Mouse (Mus musculus) common myeloid progenitor, adult 5-6 weeks (primary cell): ENCODE measurements around the gene Flywch2. TPM values are rescaled to one million over a fixed set of nuclear protein-coding genes. Genes with fewer than 3 reads are reported as not detected.
"Not testable (repeated sequence)": the region's sequence is repeated elsewhere in the genome, so short reads cannot be mapped to it uniquely, and the experiment has no call there.

Experiments used
- ATAC-seq: replicated peaks from 2 replicates; pipeline ENCODE4 v1.8.0; 2016; ENCODE audit warnings: low read depth, mild to moderate bottlenecking, moderate TSS enrichment, inconsistent platforms; ENCODE audit not compliant: poor library complexity, severe bottlenecking
- total RNA-seq: library from RNA; stranded (forward); fragments of 200-1000, 187-1606 nt; gene quantifications from 2 replicates; pipeline ENCODE4 v1.2.3, GENCODE M21; 2017

Gene Flywch2
- total RNA-seq, 1 experiment from 2014 or later, result 0.46 TPM

- ATAC-seq, result no peak
These were observed 9.4 kb upstream of the Flywch2 start for GRCm38 (mm10) chr17:23795323-23795722.

- ATAC-seq, result peak; percentile 3; the same call in 1 of the 2 replicates
These were observed 5.1 kb upstream of the Flywch2 start for GRCm38 (mm10) chr17:23791079-23791357.

GRCm38 (mm10) chr17:23790269-23791078 lies 4.6 kb upstream of the Flywch2 start, which contains the start of gene Srrm2:
TSS of gene Srrm2 (plus strand) at chr17:23790532.
- ATAC-seq, result peak; percentile 72

GRCm38 (mm10) chr17:23789749-23790268 lies 3.9 kb upstream of the Flywch2 start:
- no peak for ATAC-seq

GRCm38 (mm10) chr17:23788973-23789372 lies 3.1 kb upstream of the Flywch2 start:
- no peak for ATAC-seq

- no peak for ATAC-seq
These were observed 640 bp upstream of the Flywch2 start for GRCm38 (mm10) chr17:23786510-23786931.

GRCm38 (mm10) chr17:23783352-23783751 lies 2.5 kb downstream of the Flywch2 start:
- ATAC-seq, result no peak

- no peak for ATAC-seq
These were observed 7.4 kb downstream of the Flywch2 start for GRCm38 (mm10) chr17:23778447-23778846.

GRCm38 (mm10) chr17:23777141-23777540 lies 8.7 kb downstream of the Flywch2 start:
- no peak for ATAC-seq

GRCm38 (mm10) chr17:23776216-23776615 lies 9.7 kb downstream of the Flywch2 start:
- ATAC-seq, result no peak

GRCm38 (mm10) chr17:23774090-23774489 lies 11.8 kb downstream of the Flywch2 start:
- peak; percentile 76 for ATAC-seq

GRCm38 (mm10) chr17:23773676-23774075 lies 12.2 kb downstream of the Flywch2 start:
- ATAC-seq, result no peak

- ATAC-seq, result not testable (repeated sequence)
These were observed 13.7 kb downstream of the Flywch2 start for GRCm38 (mm10) chr17:23772219-23772556.

- peak; percentile 97 for ATAC-seq
These were observed 14.3 kb downstream of the Flywch2 start, which contains the start of gene Flywch1 for GRCm38 (mm10) chr17:23771284-23772218. TSS of gene Flywch1 (minus strand) at chr17:23771602.

GRCm38 (mm10) chr17:23770896-23771283 lies 15.0 kb downstream of the Flywch2 start:
- 0 out of 2 replicates have a peak, but pooled peaks have one; percentile 12 for ATAC-seq

- ATAC-seq, result no peak
These were observed 15.4 kb downstream of the Flywch2 start for GRCm38 (mm10) chr17:23770493-23770892.

GRCm38 (mm10) chr17:23762976-23763375 lies 22.9 kb downstream of the Flywch2 start:
- ATAC-seq, result no peak

GRCm38 (mm10) chr17:23761155-23761554 lies 24.7 kb downstream of the Flywch2 start:
- no peak for ATAC-seq

- ATAC-seq, result no peak
These were observed 25.6 kb downstream of the Flywch2 start for GRCm38 (mm10) chr17:23760231-23760630.

- ATAC-seq, result no peak
These were observed 27.1 kb downstream of the Flywch2 start for GRCm38 (mm10) chr17:23758801-23759200.

GRCm38 (mm10) chr17:23757581-23757980 lies 28.3 kb downstream of the Flywch2 start:
- no peak for ATAC-seq
